22 mouse cellular contexts compared by ENCODE assay signal in the genomic region with DNA sequence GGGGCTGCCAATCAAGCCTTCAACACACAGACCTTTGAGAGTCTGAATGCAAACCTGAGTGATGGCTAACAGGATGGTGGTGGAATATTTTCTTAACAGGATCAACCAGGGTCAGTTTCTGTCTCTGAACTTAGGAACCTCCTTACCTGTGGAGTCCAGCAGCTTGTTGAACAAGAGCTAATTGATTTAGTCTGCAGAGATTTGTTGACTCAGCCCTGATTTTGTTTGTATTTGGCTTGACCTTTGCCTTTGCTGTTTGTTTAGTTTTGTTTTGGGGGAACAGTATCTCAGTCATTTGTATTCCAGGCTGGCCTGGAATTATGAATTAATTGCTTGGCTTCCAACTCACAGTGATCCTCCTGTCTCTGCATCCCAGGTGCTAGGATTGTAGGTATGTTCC. TPM values are rescaled to one million over a fixed set of nuclear protein-coding genes. Genes with fewer than 3 reads are reported as not detected.
"Had no signal": no experiment of that assay in that cellular context is flagged by ENCODE, and none has a peak within 500 bp of the region (broad histone marks: within the 10 kb centered on the region; RNA-seq: fewer than 3 reads in every experiment).

No protein-coding gene starts in this region.

- DNase-seq: kidney, adult 9 months; kidney, postnatal 25 days; layer of hippocampus, postnatal 36 days; lung, adult 18-20 months; lung, postnatal 10 days; lung, postnatal 36 days; retina, postnatal 1 day; right cerebral cortex, postnatal 25 days; spleen, adult 18-20 months; thymus, adult 18-20 months; thymus, postnatal 14 days had no signal

- H3K27ac ChIP-seq: left cerebral cortex, adult 2 months; limb, embryonic 12.5 days; limb, embryonic 15.5 days; liver, embryonic 14.5 days; lung, embryonic 15.5 days; midbrain, embryonic 10.5 days; midbrain, embryonic 13.5 days; neural tube, embryonic 13.5 days; stomach, embryonic 15.5 days had no signal

- H3K4me1 ChIP-seq: limb, embryonic 12.5 days; limb, embryonic 15.5 days; lung, embryonic 15.5 days; megakaryocyte, embryonic 14.5 days; midbrain, embryonic 10.5 days; midbrain, embryonic 13.5 days; neural tube, embryonic 13.5 days; stomach, embryonic 15.5 days had no signal

- H3K27me3 ChIP-seq: limb, embryonic 15.5 days; lung, embryonic 15.5 days had no signal

- H3K36me3 ChIP-seq: limb, embryonic 12.5 days; limb, embryonic 15.5 days; lung, embryonic 15.5 days; midbrain, embryonic 10.5 days; midbrain, embryonic 13.5 days; neural tube, embryonic 13.5 days; stomach, embryonic 15.5 days had no signal

- H3K9me3 ChIP-seq: limb, embryonic 12.5 days; limb, embryonic 15.5 days; lung, embryonic 15.5 days; midbrain, embryonic 10.5 days; midbrain, embryonic 13.5 days; neural tube, embryonic 13.5 days; stomach, embryonic 15.5 days had no signal

- H3K4me3 ChIP-seq: left cerebral cortex, adult 2 months; limb, embryonic 12.5 days; limb, embryonic 15.5 days; lung, embryonic 15.5 days; megakaryocyte, embryonic 14.5 days; midbrain, embryonic 10.5 days; midbrain, embryonic 13.5 days; myocyte; neural tube, embryonic 13.5 days; stomach, embryonic 15.5 days had no signal

RNA-seq across cellular contexts. Expression of a gene that starts 7.3 kb away (rescaled TPM):
- polyA plus RNA-seq: myocyte had no signal
